Mouse (Mus musculus): Measurements from ENCODE around the gene Wars.

The Wars gene

DNA sequence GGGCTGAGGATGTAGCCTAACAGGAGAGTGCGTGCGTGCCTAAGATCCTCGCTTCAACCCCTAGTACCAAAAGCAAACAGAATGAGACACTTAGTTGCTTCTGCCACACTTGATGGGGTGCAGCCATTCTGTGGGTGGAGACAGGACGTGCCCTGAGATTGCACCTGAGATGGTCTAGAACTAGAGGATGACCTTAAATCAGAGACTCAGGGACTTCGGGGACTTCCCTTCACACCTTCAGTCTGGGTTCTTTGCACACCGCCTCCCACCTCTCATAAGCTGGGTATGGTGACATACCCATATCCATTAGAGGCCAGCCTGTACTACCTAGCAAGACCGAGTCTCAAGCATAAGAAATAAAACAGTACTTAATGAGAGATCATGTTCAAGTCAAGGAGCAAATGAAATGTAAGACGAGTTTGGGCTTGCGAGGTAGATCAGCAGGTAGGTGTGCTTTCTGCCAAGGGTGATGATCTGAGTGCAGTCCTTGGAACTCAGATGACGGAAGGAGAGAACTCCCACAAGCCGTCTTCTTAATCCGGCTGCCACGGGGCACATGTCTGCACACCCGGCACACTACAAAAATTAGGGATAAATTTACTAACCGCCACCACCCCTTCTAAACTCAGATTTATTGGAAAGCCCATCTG lies 69.6 kb downstream of the Wars start:
- 80% methylated on average over 15 of the region's 15 CpGs for WGBS

DNA sequence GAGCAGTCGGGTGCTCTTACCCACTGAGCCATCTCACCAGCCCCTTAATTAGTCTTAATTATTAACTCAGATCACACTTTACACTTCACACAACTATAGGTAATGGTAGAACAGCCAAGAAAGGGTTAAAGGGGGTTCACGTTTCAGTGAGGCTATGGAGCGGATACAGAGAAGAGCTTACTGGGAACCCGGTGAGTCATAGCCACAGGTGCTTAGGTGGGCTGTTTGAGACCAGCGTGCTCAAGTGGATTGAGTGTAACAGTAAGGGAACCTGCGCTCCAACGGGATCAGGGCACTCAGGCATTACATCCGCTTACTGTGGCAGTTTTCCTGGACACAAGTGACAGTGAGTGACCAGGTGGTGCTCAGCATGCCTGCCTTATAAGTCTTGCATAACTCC lies 70.9 kb downstream of the Wars start:
- 71% methylated on average over 8 of the region's 8 CpGs for WGBS

DNA sequence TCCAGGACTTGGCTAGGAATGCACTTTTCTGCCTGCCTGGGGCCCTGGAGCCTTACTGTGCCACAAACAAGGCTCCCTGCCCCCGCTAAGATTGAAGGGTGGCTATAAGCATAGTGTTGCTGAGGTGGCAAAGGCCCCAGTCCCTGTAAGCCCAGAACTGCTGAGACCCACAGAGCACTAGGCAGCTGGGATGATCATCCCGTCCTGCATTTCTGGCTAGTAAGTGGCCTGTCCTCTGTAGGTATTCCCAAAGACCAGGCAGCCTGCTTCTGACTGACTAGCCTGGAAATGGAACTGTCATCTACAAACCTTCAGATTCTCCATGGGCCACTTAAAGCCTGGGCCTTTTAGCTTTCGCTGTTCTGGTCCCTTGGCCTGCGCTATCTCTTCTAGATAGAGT lies 73.5 kb downstream of the Wars start:
- 92% methylated on average over 4 of the region's 4 CpGs for WGBS

DNA sequence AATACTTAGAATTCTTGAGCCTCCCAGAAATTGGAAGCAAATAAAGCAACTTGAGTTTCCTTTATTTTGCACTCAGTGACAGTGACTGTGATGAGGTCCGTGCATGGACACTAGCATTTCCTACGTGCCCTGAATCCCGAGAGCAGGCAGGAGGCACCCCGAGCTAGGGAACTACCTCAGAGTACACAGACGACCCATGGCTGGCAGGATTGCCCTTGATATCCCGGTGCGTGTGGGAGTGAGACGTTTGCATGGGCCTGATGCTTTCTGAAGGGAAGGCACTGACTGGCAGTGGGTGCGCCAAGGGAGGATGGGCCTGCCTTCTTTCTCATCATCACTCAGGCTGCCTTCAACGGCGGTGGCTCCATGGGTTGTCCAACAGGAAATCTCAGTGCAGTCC lies 77.4 kb downstream of the Wars start:
- 62% methylated on average over 11 of the region's 11 CpGs for WGBS

DNA sequence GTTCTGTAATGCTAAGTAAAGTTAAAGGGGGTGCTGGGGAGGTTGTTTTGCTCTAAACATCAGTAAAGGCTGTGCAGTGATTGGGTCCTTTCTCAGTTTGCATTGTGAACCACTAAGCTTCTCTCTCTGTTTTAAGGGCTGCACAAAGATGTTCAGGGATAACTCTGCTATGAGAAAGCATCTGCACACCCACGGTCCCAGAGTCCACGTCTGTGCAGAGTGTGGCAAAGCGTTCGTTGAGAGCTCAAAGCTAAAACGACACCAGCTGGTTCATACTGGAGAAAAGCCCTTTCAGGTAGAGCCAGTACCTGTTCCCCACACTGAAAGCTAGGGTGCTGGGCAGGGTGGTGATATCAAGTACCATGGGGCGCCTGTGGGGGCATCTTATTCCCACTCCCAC lies 79.5 kb downstream of the Wars start:
- WGBS: 54% methylated on average over 6 of the region's 6 CpGs

DNA sequence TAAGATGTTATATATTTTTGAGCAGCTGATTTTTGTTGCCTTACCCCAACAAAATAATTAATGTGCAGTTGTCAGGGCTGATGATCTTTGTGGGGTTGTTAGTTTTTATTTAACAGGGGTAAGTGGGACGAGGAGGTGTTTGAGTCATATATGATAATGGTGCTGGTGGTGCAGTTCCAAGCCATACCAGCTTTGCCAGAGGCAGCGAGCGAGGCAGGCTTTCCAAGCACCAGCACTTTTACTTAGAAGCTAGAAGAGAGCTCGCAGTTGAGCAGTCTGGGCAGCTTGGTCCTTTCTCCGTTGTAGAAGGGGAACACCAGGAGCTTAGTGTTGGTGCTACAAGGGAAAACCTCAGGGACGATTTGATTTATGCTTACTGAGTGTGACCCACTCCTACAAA lies 81.5 kb downstream of the Wars start:
- WGBS: 29% methylated on average over 6 of the region's 6 CpGs

DNA sequence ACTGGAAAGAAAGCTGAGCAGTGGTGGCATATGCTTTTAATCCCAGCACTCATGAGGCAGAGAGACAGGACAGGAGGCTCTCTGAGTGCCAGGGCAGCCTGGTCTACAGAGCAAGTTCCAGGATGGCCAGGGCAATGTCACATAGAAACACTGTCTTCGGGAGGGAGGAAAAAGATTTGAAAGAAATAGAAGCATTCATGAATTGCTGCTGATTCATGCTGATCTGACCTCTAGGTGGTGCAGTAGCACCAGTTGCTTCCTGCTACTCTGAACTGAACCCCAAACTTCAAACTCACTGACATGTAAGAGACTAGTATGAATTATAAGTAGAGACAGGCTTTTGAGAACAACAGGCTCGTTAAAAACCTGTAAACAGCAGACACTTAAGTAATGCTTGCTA lies 82.8 kb downstream of the Wars start:
- WGBS: 12% methylated on average over 2 of the region's 2 CpGs

DNA sequence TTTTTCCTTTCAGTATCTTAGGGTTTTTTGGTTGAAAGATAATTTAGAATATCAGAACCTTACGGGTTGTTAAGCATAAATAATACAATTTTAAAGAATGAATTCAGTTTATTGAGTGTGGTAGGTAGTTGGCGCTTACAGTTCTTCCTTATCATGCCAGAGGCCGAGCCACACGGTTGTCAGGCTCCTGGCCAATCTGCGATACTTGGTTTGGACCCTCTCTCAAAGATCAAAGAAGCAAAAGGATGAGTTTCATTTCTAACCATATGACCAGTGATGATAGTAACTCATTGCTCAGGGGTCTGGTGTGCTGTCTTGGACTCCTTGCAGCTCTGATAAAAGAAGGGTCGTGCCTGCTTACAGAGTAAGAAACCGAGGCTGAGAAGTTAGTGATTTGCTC lies 83.7 kb downstream of the Wars start:
- 84% methylated on average over 7 of the region's 7 CpGs for WGBS

Measured in cerebral cortex, adult 2 months (tissue).